Mouse (Mus musculus): Measurements from ENCODE around the gene Ccdc103.

DNA sequence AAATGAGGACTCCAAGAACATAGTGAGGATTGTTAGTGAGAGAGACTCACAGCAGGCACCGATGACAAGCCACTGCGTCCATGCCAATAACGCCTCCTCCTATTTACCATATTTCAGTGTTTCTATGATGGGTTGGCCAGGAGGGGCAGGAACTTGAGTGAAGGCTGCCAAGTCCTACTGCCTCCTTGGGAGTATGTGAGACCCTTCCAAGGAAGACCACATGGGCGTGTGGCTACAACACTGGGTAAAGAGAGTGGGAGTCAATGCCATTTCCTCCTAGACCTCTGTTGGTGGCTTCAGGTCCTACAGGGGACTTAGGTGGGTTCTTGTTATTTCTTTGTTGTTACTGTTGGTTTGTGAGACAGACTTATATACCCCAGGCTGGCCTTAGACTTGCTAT, 20.2 kb downstream of the Ccdc103 start:
- TF ChIP-seq CTCF (IDR thresholded peaks at IDR 0.05; ENCODE audit: borderline replicate concordance, insufficient read depth, low read length): no peak
- no peak for TF ChIP-seq POLR2A (IDR thresholded peaks at IDR 0.05; ENCODE audit: low read depth, low read length)
